Mouse (Mus musculus) neural tube, embryonic 14.5 days (tissue): Measurements from ENCODE around the gene Ogdh. TPM values are rescaled to one million over a fixed set of nuclear protein-coding genes. Genes with fewer than 3 reads are reported as not detected.
A peak's percentile ranks its signal among the peaks of the same experiment; 100 is the strongest.
"Not testable (repeated sequence)": the region's sequence is repeated elsewhere in the genome, so short reads cannot be mapped to it uniquely, and the experiment has no call there.

Experiments used
- ATAC-seq: fragments of 200-750 bp; cut with Nextera tagmentation; 2 replicates; pipeline ENCODE4 v1.8.0; 2017; ENCODE audit warnings: low read depth, mild to moderate bottlenecking, moderate TSS enrichment, moderate library complexity
- H3K27ac ChIP-seq: fragments of 300-500 bp; sonication (generic); 2 replicates; pipeline ENCODE4 v1.5.1; 2014; ENCODE audit warnings: low read depth, mild to moderate bottlenecking, control low read depth, low read length, moderate library complexity, mixed read lengths
- H3K27me3 ChIP-seq: fragments of 300-500 bp; sonication (generic); 2 replicates; pipeline ENCODE4 v1.6.1; 2014; ENCODE audit warnings: low read length; ENCODE audit not compliant: control insufficient read depth, insufficient read depth
- H3K36me3 ChIP-seq: fragments of 300-500 bp; sonication (generic); 2 replicates; pipeline ENCODE4 v1.6.1; 2014; ENCODE audit warnings: low read length, mixed read lengths; ENCODE audit not compliant: control insufficient read depth, insufficient read depth
- H3K4me1 ChIP-seq: fragments of 300-500 bp; sonication (generic); 2 replicates; pipeline ENCODE4 v1.6.1; 2014; ENCODE audit warnings: low read length; ENCODE audit not compliant: control insufficient read depth, insufficient read depth
- H3K4me2 ChIP-seq: fragments of 300-500 bp; sonication (generic); 2 replicates; pipeline ENCODE4 v1.6.1; 2014; ENCODE audit warnings: mild to moderate bottlenecking, low read depth, low read length, control low read depth
- H3K4me3 ChIP-seq: fragments of 300-500 bp; sonication (generic); 2 replicates; pipeline ENCODE4 v1.5.1; 2014; ENCODE audit warnings: low read depth, low read length, control low read depth, mixed read lengths
- H3K9ac ChIP-seq: fragments of 300-500 bp; sonication (generic); replicated peaks from 2 replicates; pipeline ENCODE4 v1.6.1; 2014; ENCODE audit warnings: low read depth, mild to moderate bottlenecking, control low read depth, low read length, mixed read lengths
- H3K9me3 ChIP-seq: fragments of 300-500 bp; sonication (generic); 2 replicates; pipeline ENCODE4 v1.6.1; 2016; ENCODE audit warnings: low read length; ENCODE audit not compliant: control insufficient read depth
- WGBS: fragments of 180-500 bp; shearing (Covaris S2); extraction: QIAGEN DNeasy Blood & Tissue Kit; methylation state at CpG from one replicate; pipeline ENCODE4 v1.1.7; 2014; 5-methylcytosine and 5-hydroxymethylcytosine counted together
- polyA plus RNA-seq: library from polyadenylated mRNA; unstranded; fragments of >200 nt; fragmentation: Nextera tagmentation; extraction: Ambion mirVana; gene quantifications from 2 replicates; pipeline ENCODE4 v1.2.1, GENCODE M21; 2014

Gene Ogdh
- polyA plus RNA-seq, result 115 and 131 TPM in 2 replicates

DNA sequence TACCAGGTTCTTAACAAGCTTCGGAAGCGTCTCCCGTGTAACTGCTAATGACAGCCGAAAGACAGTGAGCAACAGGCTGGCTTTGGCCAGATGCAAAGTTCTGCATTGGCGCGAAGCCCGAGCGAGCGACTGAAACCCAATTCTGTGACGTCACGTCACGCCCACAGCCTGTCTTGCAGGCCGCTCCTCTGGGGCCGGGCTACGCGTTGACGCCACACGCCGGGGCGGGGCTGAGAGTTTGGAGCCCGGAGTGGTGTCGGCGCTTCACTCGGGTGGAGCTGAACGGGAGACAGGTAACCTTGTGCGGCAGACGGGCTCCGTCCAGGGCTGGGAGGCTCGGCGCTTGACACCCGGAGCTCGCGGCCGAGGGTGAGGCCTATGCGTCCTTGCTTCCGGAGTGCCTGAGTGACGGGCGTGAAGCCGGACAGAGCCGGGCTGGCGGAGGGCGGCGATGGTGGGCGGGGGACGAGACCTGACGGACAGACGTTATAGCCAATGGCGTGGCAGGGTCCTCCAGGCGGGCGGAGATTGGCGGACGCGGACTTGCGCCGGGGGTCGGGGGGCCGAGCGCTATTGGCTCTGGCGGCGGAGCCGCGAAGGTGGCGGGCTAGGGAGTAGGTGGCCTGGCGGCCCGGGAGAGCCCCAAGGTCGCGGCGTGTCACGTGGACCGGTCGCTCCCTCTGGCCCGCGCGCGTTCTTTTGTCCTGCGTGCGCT, at the start of gene Ogdh:
Gene Ogdh (plus strand): TSS at position 233 of the 715 bp plus-strand sequence.
- Histone ChIP-seq H3K9ac (peak within 1 kb of the TSS; percentile 71), H3K36me3 (no peaks in the 10 kb centered on the region), H3K4me2 (peak within 1 kb of the TSS; percentile 78), H3K27ac (peak within 1 kb of the TSS; percentile 95), H3K4me1 (peaks cover 6% of the 10 kb centered on the region), H3K4me3 (peak within 1 kb of the TSS; percentile 75), H3K9me3 (no peaks in the 10 kb centered on the region), H3K27me3 (no peaks in the 10 kb centered on the region)
- ATAC-seq, result peak; percentile 98
- WGBS, result under 1% methylated on average over 75 of the region's 77 CpGs

DNA sequence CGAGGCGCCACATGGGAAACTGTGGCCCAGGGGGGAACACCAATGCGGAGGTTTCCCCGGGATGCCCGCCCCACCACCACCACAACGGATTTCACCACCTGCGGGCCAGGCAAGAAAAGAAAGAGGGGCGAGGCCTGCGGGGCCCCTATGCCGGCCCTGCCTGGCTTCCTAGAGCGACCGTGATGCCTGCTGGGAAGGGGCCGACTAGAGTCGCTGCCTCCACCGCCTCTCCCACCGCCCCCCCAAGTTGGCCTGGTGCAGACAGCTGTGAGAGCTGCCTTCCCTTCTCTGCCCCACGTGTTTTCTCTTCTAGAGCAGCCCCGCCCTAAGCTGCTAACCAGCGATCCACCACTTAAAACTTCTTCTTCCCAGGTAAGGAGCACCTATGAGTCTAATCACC, 46.7 kb upstream of the Ogdh start:
- WGBS, result 55% methylated on average over 19 of the region's 19 CpGs
- H3K4me3 ChIP-seq, result no peak overlapping the region
- no peaks in the 10 kb centered on the region for H3K36me3 ChIP-seq
- H3K4me1 ChIP-seq, result no peaks in the 10 kb centered on the region
- no peaks in the 10 kb centered on the region for H3K9me3 ChIP-seq
- no peak overlapping the region for H3K9ac ChIP-seq
- no peak for ATAC-seq
- H3K27ac ChIP-seq, result no peak overlapping the region
- H3K27me3 ChIP-seq, result no peaks in the 10 kb centered on the region
- no peak overlapping the region for H3K4me2 ChIP-seq

DNA sequence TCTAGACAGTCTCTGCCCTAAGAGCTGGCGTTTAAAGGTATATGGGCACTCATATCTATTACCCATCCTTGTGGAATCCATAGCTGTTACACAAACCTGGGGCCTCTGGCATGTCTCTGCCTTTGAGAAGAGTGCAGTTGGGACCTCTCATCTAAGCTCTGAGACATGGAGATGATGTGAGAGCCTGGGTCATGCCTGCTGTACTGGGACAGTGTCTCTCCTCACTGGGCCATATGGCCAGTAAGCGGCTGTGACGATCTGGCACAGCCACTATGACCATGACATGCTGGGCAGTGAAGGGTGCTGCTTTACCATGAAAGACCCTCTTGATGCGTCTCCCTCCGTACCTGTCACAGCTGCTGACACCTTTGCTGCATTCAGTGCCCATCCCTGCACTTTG, 39.2 kb upstream of the Ogdh start:
- H3K4me3 ChIP-seq, result no peak overlapping the region
- H3K27ac ChIP-seq, result no peak overlapping the region
- H3K9ac ChIP-seq, result no peak overlapping the region
- no peak for ATAC-seq
- H3K4me2 ChIP-seq, result no peak overlapping the region
- no peaks in the 10 kb centered on the region for H3K9me3 ChIP-seq
- no peaks in the 10 kb centered on the region for H3K4me1 ChIP-seq
- H3K27me3 ChIP-seq, result no peaks in the 10 kb centered on the region
- WGBS, result 95% methylated on average over 5 of the region's 5 CpGs
- H3K36me3 ChIP-seq, result no peaks in the 10 kb centered on the region

DNA sequence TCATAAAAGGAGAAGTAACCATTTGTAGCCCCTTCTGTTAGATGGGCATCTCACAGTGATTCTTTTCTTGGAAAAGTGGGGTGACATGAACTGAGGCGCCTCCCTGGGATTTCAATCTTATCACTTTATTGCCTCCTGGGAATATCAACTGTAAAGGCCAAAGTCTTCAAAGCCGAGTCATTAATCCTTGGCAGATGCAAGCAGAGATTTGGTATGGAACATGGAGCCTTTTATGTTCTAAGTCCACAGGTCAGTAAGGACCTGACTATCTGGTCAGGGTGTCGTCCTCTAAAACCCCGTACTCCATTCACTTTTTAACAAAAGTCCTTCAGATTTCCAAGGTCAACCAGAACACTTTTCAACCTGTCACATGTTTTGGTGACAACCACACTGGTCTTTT, 38.6 kb upstream of the Ogdh start:
- ATAC-seq, result no peak
- 93% methylated on average over 4 of the region's 4 CpGs for WGBS

DNA sequence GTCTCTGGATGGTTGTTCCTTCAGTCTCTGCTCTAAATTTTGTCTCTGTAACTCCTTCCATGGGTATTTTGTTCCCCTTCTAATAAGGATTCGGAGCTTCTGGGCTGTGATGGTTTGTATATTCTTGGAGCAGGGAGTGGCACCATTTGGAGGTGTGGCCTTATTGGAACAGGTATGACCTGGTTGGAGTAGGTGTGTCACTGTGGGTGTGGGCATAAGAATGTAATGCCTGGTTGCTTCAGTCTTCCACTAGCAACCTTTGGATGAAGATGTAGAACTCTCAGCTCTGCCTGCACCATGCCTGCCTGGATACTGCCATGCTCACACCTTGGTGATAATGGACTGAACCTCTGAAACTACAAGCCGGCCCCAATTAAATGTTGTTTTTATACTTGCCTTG, 36.8 kb upstream of the Ogdh start:
- not testable (repeated sequence) for H3K4me2 ChIP-seq, H3K9ac ChIP-seq, H3K27me3 ChIP-seq, H3K27ac ChIP-seq, ATAC-seq, H3K9me3 ChIP-seq, H3K4me3 ChIP-seq, H3K4me1 ChIP-seq
- WGBS, result 95% methylated on average over 2 of the region's 2 CpGs
- H3K36me3 ChIP-seq, result peaks cover 19% of the 10 kb centered on the region

More for the DNA sequence above, 38.6 kb upstream of the Ogdh start:
- Histone ChIP-seq H3K4me2 (no peak overlapping the region), H3K27me3 (no peaks in the 10 kb centered on the region), H3K9ac (no peak overlapping the region), H3K4me1 (no peaks in the 10 kb centered on the region), H3K27ac (no peak overlapping the region), H3K4me3 (no peak overlapping the region), H3K36me3 (peaks cover 2% of the 10 kb centered on the region; the same call in 1 of the 2 replicates), H3K9me3 (no peaks in the 10 kb centered on the region)

DNA sequence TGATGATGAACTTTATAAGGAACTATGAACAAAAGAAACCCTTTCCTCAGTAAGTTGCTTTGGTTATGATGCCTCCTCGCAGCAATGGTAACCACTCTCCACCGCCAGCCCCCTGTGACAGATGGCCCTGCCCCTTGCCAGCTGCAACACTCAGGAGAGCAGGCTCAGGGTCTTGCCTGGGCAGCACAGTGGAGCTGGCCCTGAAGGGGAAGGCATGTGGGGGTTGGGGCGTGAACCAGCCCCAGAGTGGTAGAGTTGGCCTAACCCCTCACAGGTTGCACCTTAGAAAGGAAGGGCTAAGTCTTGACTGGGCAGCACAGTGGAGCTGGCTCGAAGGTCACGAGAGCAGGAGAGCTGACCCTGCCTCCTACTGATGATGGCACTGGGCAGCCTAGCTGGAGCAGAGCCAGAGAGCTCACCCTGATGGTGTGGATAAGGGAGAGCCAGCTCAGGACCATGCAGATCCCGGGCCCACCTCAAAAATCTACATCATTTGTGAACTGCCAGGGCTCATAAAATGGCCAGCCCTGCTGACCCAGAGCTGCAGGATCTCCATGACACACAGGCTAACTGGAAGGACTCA, 34.9 kb upstream of the Ogdh start:
- Histone ChIP-seq H3K27ac (no peak overlapping the region), H3K4me2 (no peak overlapping the region), H3K9ac (no peak overlapping the region), H3K27me3 (no peaks in the 10 kb centered on the region), H3K36me3 (peaks cover 36% of the 10 kb centered on the region), H3K9me3 (no peaks in the 10 kb centered on the region), H3K4me1 (no peaks in the 10 kb centered on the region), H3K4me3 (no peak overlapping the region)
- ATAC-seq, result peak; percentile 47; the same call in 1 of the 2 replicates
- WGBS, result 74% methylated on average over 6 of the region's 6 CpGs

DNA sequence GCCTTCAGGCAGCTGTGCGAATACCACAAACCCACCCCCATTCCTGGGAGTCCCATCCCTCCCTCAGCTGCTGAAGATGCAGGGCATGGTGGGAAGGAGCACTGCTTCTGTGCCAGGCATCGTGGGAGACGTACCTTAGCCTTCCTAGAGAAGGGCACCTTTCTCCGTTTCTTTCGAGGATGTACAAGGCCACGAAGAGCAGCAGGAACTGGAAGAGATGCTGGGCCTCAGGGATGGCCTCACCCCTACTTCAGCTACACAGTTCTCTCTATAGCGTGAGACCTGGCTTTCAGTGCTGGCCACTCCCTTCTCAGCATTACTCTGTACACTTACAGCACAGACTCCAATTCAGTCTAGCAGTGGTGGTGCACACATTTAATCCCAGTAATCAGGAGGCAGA, 32.0 kb upstream of the Ogdh start:
- Histone ChIP-seq H3K4me3 (no peak overlapping the region), H3K9me3 (no peaks in the 10 kb centered on the region), H3K27me3 (no peaks in the 10 kb centered on the region), H3K4me1 (no peaks in the 10 kb centered on the region), H3K9ac (no peak overlapping the region), H3K27ac (no peak overlapping the region), H3K36me3 (peaks cover 59% of the 10 kb centered on the region), H3K4me2 (no peak overlapping the region)
- no peak for ATAC-seq
- WGBS, result 95% methylated on average over 7 of the region's 7 CpGs

DNA sequence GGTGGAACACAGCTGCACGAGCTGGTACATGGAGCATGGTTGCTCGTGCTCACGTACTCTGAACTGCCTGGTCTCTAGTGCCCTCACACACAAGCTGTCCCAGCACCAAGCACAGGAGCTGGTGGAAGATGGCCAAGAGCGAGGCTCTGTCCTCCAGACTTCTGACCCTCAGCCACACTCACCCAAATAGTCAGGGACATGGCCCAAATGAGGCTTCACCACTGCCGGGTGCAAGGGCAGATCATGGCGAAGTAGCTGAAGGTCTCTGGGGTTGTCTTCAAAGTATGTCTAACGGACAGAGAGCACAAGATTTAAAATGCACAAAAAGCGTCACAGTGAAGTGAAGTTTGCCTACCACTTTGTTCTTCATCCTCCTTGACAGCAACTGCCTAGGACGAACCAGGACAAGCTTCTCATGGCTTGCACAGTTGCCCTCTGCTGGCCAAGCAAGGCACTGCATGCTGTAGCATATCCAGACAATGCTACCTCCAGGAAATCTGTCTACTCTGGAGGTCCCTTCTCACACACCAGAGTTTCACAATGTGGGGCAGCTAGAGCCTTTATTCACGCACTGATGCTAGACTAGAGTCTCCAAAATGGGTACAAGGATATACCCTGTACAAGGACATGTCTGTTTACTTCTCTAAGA, 29.9 kb upstream of the Ogdh start:
- H3K27me3 ChIP-seq, result no peaks in the 10 kb centered on the region
- H3K27ac ChIP-seq, result no peak overlapping the region
- no peak overlapping the region for H3K9ac ChIP-seq
- H3K4me3 ChIP-seq, result no peak overlapping the region
- H3K4me2 ChIP-seq, result no peak overlapping the region
- H3K4me1 ChIP-seq, result peaks cover 3% of the 10 kb centered on the region
- H3K36me3 ChIP-seq, result peaks cover 78% of the 10 kb centered on the region
- 81% methylated on average over 10 of the region's 10 CpGs for WGBS
- ATAC-seq, result peak; percentile 50; the same call in 1 of the 2 replicates
- H3K9me3 ChIP-seq, result no peaks in the 10 kb centered on the region

DNA sequence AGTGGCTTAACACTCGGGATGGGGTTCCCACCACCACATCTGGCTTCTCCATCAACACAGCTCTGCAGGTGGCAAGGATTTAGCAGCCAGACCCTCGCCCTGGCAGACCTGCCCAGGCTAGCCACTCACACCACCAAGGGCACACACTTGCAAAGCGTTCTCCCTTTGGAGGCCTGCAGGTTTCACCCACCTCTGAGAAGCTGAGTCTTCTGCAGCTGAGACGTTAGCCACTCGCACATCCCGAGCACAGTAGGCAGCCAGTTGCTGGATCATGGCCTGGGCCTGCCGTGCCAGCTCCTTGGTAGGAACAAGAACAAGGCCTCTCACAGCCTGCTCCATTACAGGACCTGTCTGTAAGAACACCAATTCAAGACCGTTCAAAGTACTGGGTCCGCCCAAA, 24.8 kb upstream of the Ogdh start:
- Histone ChIP-seq H3K4me2 (peak overlapping the region; percentile 90), H3K36me3 (peaks cover 55% of the 10 kb centered on the region), H3K4me1 (peaks cover 8% of the 10 kb centered on the region), H3K27me3 (no peaks in the 10 kb centered on the region), H3K9ac (peak overlapping the region; percentile 64), H3K9me3 (no peaks in the 10 kb centered on the region), H3K4me3 (peak overlapping the region; percentile 73), H3K27ac (no peak overlapping the region)
- 73% methylated on average over 9 of the region's 9 CpGs for WGBS
- no peak for ATAC-seq
